Mouse (Mus musculus): ENCODE measurements at regions not wholly inside any gene's neighbourhood (a gene's known extent, or its start where the extent isn't known, plus 50 kb on each side); places are given as distances from the start of the nearest gene placed in this dataset.

GRCm38 (mm10) chr17:75915256-75915655, 363.5 kb upstream of the Fam98a start:
- TF ChIP-seq CTCF (IDR thresholded peaks at IDR 0.05; ENCODE audit: borderline replicate concordance, insufficient read depth, low read length) (no peak), POLR2A (IDR thresholded peaks at IDR 0.05; ENCODE audit: low read depth, low read length) (no peak)
